Mouse (Mus musculus) liver, embryonic 13.5 days (tissue): ENCODE measurements around the gene Foxp1. TPM values are rescaled to one million over a fixed set of nuclear protein-coding genes. Genes with fewer than 3 reads are reported as not detected.

Source experiments
- ATAC-seq: fragments of 200-750 bp; cut with Nextera tagmentation; 2 replicates; pipeline ENCODE4 v1.8.0; 2017; ENCODE audit warnings: low read depth, mild to moderate bottlenecking, moderate number of reproducible peaks, moderate library complexity
- DNase-seq: peaks from one replicate; pipeline ENCODE4 v3.0.0; 2022
- H3K27ac ChIP-seq: fragments of 300-500 bp; sonication (generic); 2 replicates; pipeline ENCODE4 v1.5.1; 2015; ENCODE audit warnings: moderate library complexity, mild to moderate bottlenecking, inconsistent platforms
- H3K27me3 ChIP-seq: fragments of 300-500 bp; sonication (generic); 2 replicates; pipeline ENCODE4 v1.6.1; 2015; ENCODE audit warnings: mild to moderate bottlenecking, inconsistent platforms
- H3K36me3 ChIP-seq: fragments of 300-500 bp; sonication (generic); 2 replicates; pipeline ENCODE4 v1.6.1; 2015; ENCODE audit warnings: mild to moderate bottlenecking, inconsistent platforms
- H3K4me1 ChIP-seq: fragments of 300-500 bp; sonication (generic); replicated peaks from 2 replicates; pipeline ENCODE4 v1.6.1; 2015; ENCODE audit warnings: inconsistent platforms
- H3K4me2 ChIP-seq: fragments of 300-500 bp; sonication (generic); 2 replicates; pipeline ENCODE4 v1.6.1; 2015; ENCODE audit warnings: inconsistent platforms, mild to moderate bottlenecking, moderate library complexity
- H3K4me3 ChIP-seq: fragments of 300-500 bp; sonication (generic); replicated peaks from 2 replicates; pipeline ENCODE4 v1.5.1; 2015; ENCODE audit warnings: mild to moderate bottlenecking, inconsistent platforms
- H3K9ac ChIP-seq: fragments of 300-500 bp; sonication (generic); 2 replicates; pipeline ENCODE4 v1.6.1; 2015; ENCODE audit warnings: mild to moderate bottlenecking, inconsistent platforms
- H3K9me3 ChIP-seq: fragments of 300-500 bp; sonication (generic); replicated peaks from 2 replicates; pipeline ENCODE4 v1.6.1; 2016; ENCODE audit warnings: inconsistent platforms
- whole genome bisulfite sequencing: fragments of 180-500 bp; shearing (Covaris S2); methylation state at CpG from one replicate; pipeline ENCODE4 v1.1.7; 2015; ENCODE audit not compliant: insufficient replicate concordance; 5-methylcytosine and 5-hydroxymethylcytosine counted together
- polyA plus RNA-seq: library from polyadenylated mRNA; unstranded; fragments of >200 nt; fragmentation: Nextera tagmentation; extraction: Ambion mirVana; gene quantifications from 2 replicates; pipeline ENCODE4 v1.2.1, GENCODE M21; 2015

Foxp1 gene
- polyA plus RNA-seq, 1 experiment from 2014 or later, result 14.2 TPM

DNA sequence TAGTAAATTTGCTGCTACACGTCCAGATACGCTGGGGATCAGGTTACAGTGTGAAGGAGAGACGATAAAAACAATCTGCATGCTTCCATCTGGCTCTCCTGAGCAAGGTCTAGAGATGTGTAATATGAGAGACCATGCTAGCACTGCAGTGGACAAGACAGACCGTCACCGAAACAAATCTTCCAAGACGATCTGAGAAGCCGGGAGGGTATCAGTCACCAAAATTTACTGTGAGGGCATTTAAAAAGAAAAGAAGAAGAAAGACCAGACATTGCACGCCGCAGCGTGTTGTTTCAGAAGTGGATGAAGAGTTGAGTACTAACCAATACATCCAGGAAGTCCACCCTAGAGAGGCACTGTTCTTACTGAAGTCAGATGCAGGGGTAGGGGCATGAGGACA lies 39.0 kb downstream of the Foxp1 start:
- WGBS, result 78% methylated on average over 10 of the region's 10 CpGs
- no peaks in the 10 kb centered on the region for H3K9me3 ChIP-seq
- H3K4me3 ChIP-seq, result no peak overlapping the region
- H3K36me3 ChIP-seq, result no peaks in the 10 kb centered on the region
- H3K4me1 ChIP-seq, result peaks cover 18% of the 10 kb centered on the region
- H3K9ac ChIP-seq, result no peak overlapping the region
- H3K27ac ChIP-seq, result no peak overlapping the region
- DNase-seq (no peak), ATAC-seq (no peak)
- no peak overlapping the region for H3K4me2 ChIP-seq
- H3K27me3 ChIP-seq, result no peaks in the 10 kb centered on the region

- no peak for ATAC-seq
- no peak for DNase-seq
- no peaks in the 10 kb centered on the region for H3K27me3 ChIP-seq
- 69% methylated on average over 7 of the region's 7 CpGs for WGBS
- H3K4me1 ChIP-seq, result peaks cover 18% of the 10 kb centered on the region
- no peak overlapping the region for H3K4me3 ChIP-seq
- no peak overlapping the region for H3K4me2 ChIP-seq
- H3K9ac ChIP-seq, result no peak overlapping the region
- H3K36me3 ChIP-seq, result no peaks in the 10 kb centered on the region
- no peaks in the 10 kb centered on the region for H3K9me3 ChIP-seq
- no peak overlapping the region for H3K27ac ChIP-seq
Measured at GRCm38 (mm10) chr6:99481568-99481967, 41.0 kb downstream of the Foxp1 start.

DNA sequence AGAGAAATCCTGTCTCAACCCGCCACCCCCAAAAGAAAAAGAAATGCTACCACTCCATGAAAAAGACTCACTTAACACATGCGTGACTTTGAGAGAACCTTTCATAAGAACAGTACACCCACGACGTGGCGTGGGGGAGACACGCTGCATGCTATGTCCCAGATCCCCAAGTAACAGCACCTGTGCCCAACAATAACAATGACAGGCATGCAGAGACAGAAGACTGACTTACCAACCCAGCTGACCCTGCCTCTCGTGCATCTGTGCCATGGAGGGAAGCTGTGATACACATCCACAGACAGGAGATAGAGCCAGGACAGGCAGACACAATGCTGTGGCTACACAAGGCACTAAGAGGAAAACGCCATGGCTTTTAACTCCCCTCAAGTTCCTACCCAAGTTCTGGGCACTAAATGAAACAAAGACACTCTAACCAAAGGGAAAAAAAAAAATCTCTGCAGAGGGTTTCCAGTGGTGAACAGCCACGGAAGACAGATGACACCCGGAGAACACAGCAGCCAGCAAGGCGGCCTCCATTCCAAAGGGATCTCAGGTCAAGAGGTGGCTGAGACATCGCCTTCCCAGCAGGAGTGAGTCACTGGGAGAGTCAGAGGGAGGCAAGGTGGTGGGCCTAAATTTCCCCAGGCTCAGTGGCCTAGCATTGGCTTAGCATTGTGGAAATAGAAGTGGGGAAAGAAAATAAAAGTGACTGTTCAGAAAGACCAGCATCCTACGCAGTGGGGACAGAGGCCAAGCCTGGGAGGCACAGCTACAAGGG lies 43.5 kb downstream of the Foxp1 start:
- Histone ChIP-seq H3K27ac (no peak overlapping the region), H3K4me2 (no peak overlapping the region), H3K9ac (no peak overlapping the region), H3K27me3 (no peaks in the 10 kb centered on the region), H3K4me1 (peaks cover 4% of the 10 kb centered on the region), H3K4me3 (no peak overlapping the region), H3K9me3 (no peaks in the 10 kb centered on the region), H3K36me3 (no peaks in the 10 kb centered on the region)
- ATAC-seq, result no peak
- DNase-seq, result no peak
- WGBS, result 75% methylated on average over 13 of the region's 13 CpGs

DNA sequence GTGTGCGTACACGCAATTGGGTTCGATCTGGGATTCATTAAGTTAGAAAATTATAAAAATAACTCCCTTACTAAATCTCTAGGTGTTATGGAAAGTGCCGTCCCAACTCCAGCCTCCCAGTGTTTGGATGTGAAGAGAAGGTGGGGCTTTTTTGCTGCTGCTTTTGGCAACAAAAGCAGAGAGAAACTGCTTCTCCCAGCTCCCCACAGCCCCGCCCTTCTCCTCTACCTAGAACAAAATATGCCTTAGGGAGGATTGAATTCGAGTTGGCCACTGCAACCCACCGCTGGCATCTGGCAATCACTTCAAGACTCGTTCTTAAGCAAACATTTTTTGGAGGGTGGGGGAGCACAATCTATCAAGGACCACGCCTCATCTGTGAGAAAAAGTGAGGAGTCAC lies 47.5 kb downstream of the Foxp1 start:
- Histone ChIP-seq H3K9me3 (no peaks in the 10 kb centered on the region), H3K9ac (no peak overlapping the region), H3K4me2 (no peak overlapping the region), H3K27me3 (no peaks in the 10 kb centered on the region), H3K27ac (no peak overlapping the region), H3K4me1 (peaks cover 7% of the 10 kb centered on the region; the same call in 1 of the 2 replicates), H3K36me3 (no peaks in the 10 kb centered on the region), H3K4me3 (no peak overlapping the region)
- no peak for ATAC-seq
- no peak for DNase-seq
- WGBS, result 70% methylated on average over 9 of the region's 9 CpGs

DNA sequence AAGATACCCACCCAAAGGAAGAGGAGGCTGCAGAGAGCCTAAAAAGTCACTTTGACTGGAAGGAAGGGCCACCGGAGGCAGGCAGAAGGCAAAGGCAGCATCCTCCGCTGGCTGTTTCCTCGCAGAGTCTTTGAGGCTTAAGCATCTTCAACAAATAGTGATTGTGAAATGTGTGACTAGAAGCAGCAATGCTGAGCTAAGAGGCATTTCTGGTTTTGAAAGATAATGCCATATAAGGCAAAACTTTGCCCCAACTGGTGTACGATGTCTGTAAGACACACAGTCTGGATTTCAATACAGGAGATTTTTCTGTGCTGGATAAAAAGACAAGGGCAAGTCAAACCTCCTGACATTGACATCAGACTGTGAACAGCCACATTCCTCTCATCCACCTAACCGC lies 51.6 kb downstream of the Foxp1 start:
- H3K9me3 ChIP-seq, result no peaks in the 10 kb centered on the region
- H3K4me2 ChIP-seq, result no peak overlapping the region
- WGBS, result 69% methylated on average over 5 of the region's 5 CpGs
- no peak overlapping the region for H3K4me3 ChIP-seq
- peaks cover 12% of the 10 kb centered on the region for H3K4me1 ChIP-seq
- H3K27me3 ChIP-seq, result no peaks in the 10 kb centered on the region
- H3K9ac ChIP-seq, result no peak overlapping the region
- no peak for ATAC-seq
- no peak overlapping the region for H3K27ac ChIP-seq
- DNase-seq, result no peak
- no peaks in the 10 kb centered on the region for H3K36me3 ChIP-seq

GRCm38 (mm10) chr6:99469134-99469834 lies 53.2 kb downstream of the Foxp1 start:
- Histone ChIP-seq H3K4me2 (no peak overlapping the region), H3K27ac (no peak overlapping the region), H3K4me3 (no peak overlapping the region), H3K9me3 (no peaks in the 10 kb centered on the region), H3K4me1 (peaks cover 11% of the 10 kb centered on the region), H3K27me3 (no peaks in the 10 kb centered on the region), H3K9ac (no peak overlapping the region), H3K36me3 (no peaks in the 10 kb centered on the region)
- 75% methylated on average over 12 of the region's 12 CpGs for WGBS
- no peak for ATAC-seq
- DNase-seq, result no peak

GRCm38 (mm10) chr6:99467831-99468230 lies 54.7 kb downstream of the Foxp1 start:
- Histone ChIP-seq H3K4me2 (no peak overlapping the region), H3K36me3 (no peaks in the 10 kb centered on the region), H3K9me3 (no peaks in the 10 kb centered on the region), H3K27ac (no peak overlapping the region), H3K4me1 (peaks cover 11% of the 10 kb centered on the region), H3K9ac (no peak overlapping the region), H3K4me3 (no peak overlapping the region), H3K27me3 (no peaks in the 10 kb centered on the region)
- ATAC-seq, result no peak
- no peak for DNase-seq
- WGBS, result 59% methylated on average over 3 of the region's 3 CpGs

- peaks cover 11% of the 10 kb centered on the region for H3K4me1 ChIP-seq
- no peaks in the 10 kb centered on the region for H3K9me3 ChIP-seq
- no peak overlapping the region for H3K4me3 ChIP-seq
- H3K27ac ChIP-seq, result no peak overlapping the region
- H3K4me2 ChIP-seq, result no peak overlapping the region
- ATAC-seq, result no peak
- 58% methylated on average over 8 of the region's 8 CpGs for WGBS
- no peaks in the 10 kb centered on the region for H3K27me3 ChIP-seq
- DNase-seq, result no peak
- no peak overlapping the region for H3K9ac ChIP-seq
- H3K36me3 ChIP-seq, result no peaks in the 10 kb centered on the region
Measured at GRCm38 (mm10) chr6:99467109-99467508, 55.4 kb downstream of the Foxp1 start.

DNA sequence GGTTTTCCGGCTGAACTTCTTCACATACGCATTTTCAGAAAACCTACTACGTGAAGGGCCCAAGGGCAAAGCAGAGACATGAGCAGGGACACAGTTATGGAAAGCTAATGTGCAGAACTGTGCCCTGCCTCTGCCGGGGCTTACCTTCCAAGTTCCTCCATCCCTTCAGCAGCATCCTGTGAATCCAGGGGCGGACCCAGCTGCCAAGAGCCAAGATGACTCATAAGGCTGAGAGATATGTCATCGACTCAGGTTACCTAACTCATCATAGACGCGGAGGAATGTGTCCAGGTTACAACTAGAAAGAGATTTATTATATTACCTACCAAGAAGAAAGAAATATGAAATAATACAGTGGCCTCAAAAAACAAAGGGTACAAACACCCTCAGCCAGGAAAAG lies 56.2 kb downstream of the Foxp1 start:
- Histone ChIP-seq H3K27ac (no peak overlapping the region), H3K4me2 (no peak overlapping the region), H3K36me3 (no peaks in the 10 kb centered on the region), H3K9ac (no peak overlapping the region), H3K9me3 (no peaks in the 10 kb centered on the region), H3K4me1 (peaks cover 11% of the 10 kb centered on the region), H3K27me3 (no peaks in the 10 kb centered on the region), H3K4me3 (no peak overlapping the region)
- no peak for DNase-seq
- ATAC-seq, result no peak
- whole genome bisulfite sequencing, result 73% methylated on average over 8 of the region's 8 CpGs

GRCm38 (mm10) chr6:99464449-99464848 lies 58.1 kb downstream of the Foxp1 start:
- Histone ChIP-seq H3K9me3 (no peaks in the 10 kb centered on the region), H3K4me2 (no peak overlapping the region), H3K27ac (no peak overlapping the region), H3K27me3 (no peaks in the 10 kb centered on the region), H3K4me1 (peaks cover under 1% of the 10 kb centered on the region; the same call in 1 of the 2 replicates), H3K4me3 (no peak overlapping the region), H3K36me3 (no peaks in the 10 kb centered on the region), H3K9ac (no peak overlapping the region)
- DNase-seq, result no peak
- ATAC-seq, result no peak
- WGBS, result 75% methylated on average over 4 of the region's 4 CpGs

DNA sequence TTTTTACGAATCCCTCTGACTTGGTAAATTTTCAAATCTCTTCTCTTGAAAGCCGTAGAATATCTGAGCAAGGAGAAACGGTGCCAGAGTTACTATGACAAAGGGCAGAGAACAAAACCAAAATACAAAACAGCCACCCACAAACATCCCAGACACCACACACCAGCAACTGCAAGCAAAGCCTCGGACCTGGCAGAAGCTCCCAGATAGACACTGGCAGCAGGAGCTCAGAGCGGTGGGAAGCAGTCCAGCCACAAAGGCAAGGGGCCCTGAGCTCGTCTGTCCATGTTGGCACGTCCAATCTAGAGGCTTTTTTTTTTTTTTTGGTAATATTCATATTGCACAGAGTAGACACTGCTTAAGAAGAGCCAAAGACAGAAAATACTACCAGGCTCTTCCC lies 58.6 kb downstream of the Foxp1 start:
- Histone ChIP-seq H3K4me2 (no peak overlapping the region), H3K9ac (no peak overlapping the region), H3K27me3 (no peaks in the 10 kb centered on the region), H3K9me3 (no peaks in the 10 kb centered on the region), H3K4me1 (no peaks in the 10 kb centered on the region), H3K27ac (no peak overlapping the region), H3K4me3 (no peak overlapping the region), H3K36me3 (no peaks in the 10 kb centered on the region)
- DNase-seq, result no peak
- WGBS, result 68% methylated on average over 7 of the region's 7 CpGs
- no peak for ATAC-seq

GRCm38 (mm10) chr6:99458775-99459174 lies 63.7 kb downstream of the Foxp1 start:
- Histone ChIP-seq H3K27me3 (no peaks in the 10 kb centered on the region), H3K4me1 (0 out of 2 replicates have a peak, but pooled peaks cover 4% of the 10 kb centered on the region), H3K4me2 (no peak overlapping the region), H3K27ac (no peak overlapping the region), H3K36me3 (no peaks in the 10 kb centered on the region), H3K9me3 (no peaks in the 10 kb centered on the region), H3K4me3 (no peak overlapping the region), H3K9ac (no peak overlapping the region)
- no peak for ATAC-seq
- WGBS, result 53% methylated on average over 4 of the region's 4 CpGs
- no peak for DNase-seq
